9 mouse cellular contexts compared by ENCODE assay signal in genomic region chr5:134393624-134394023, GRCm38 (mm10).
A peak's percentile ranks its signal among the peaks of the same experiment; 100 is the strongest.
DNase-seq lines count a peak whose midpoint lies in the region; ATAC-seq and TF ChIP-seq lines count a peak whose summit lies in the region.
"Had no signal": no experiment of that assay in that cellular context is flagged by ENCODE, and none has a peak within 500 bp of the region (broad histone marks: within the 10 kb centered on the region; RNA-seq: fewer than 3 reads in every experiment).

No protein-coding gene starts in this region.

- H3K4me3 ChIP-seq in heart, embryonic 12.5 days: no peak overlapping the region
- H3K4me3 ChIP-seq in limb, embryonic 11.5 days (ENCODE audit: low read depth, low read length): no peak overlapping the region
- H3K4me3 ChIP-seq in midbrain, postnatal 0 days (ENCODE audit: low read depth, low read length): no peak overlapping the region
- H3K4me3 ChIP-seq: midbrain, embryonic 10.5 days had no signal

- ATAC-seq in heart, embryonic 12.5 days (ENCODE audit: insufficient number of reproducible peaks, low FRiP score): peak; percentile 53
- ATAC-seq in limb, embryonic 11.5 days (ENCODE audit: insufficient number of reproducible peaks, low FRiP score, low TSS enrichment, low read depth): no peak
- ATAC-seq in megakaryocyte progenitor cell, adult 5-6 weeks (replicated peaks; ENCODE audit: poor library complexity): peak; percentile 56
- ATAC-seq in midbrain, postnatal 0 days (ENCODE audit: low FRiP score): no peak

- H3K27me3 ChIP-seq in heart, embryonic 12.5 days (replicated peaks): no peaks in the 10 kb centered on the region
- no peaks in the 10 kb centered on the region for H3K27me3 ChIP-seq in limb, embryonic 11.5 days (ENCODE audit: control insufficient read depth, insufficient read depth, low read length)
- no peaks in the 10 kb centered on the region for H3K27me3 ChIP-seq in midbrain, postnatal 0 days (ENCODE audit: insufficient read depth, low read length)

- peak overlapping the region; percentile 87 for H3K27ac ChIP-seq in heart, embryonic 12.5 days (ENCODE audit: poor library complexity, severe bottlenecking)
- H3K27ac ChIP-seq in limb, embryonic 11.5 days (replicated peaks; ENCODE audit: low read depth, low read length): peak overlapping the region; percentile 86; the same call in 1 of the 2 replicates
- H3K27ac ChIP-seq in midbrain, postnatal 0 days (ENCODE audit: low read depth, low read length): no peak overlapping the region
- H3K27ac ChIP-seq: midbrain, embryonic 10.5 days had no signal

- peaks cover 45% of the 10 kb centered on the region for H3K4me1 ChIP-seq in heart, embryonic 12.5 days (replicated peaks)
- no peaks in the 10 kb centered on the region; the same call in 1 of the 2 replicates for H3K4me1 ChIP-seq in limb, embryonic 11.5 days (ENCODE audit: control insufficient read depth, insufficient read depth, low read length)
- no peaks in the 10 kb centered on the region for H3K4me1 ChIP-seq in midbrain, postnatal 0 days (ENCODE audit: insufficient read depth, low read length)
- H3K4me1 ChIP-seq: midbrain, embryonic 10.5 days had no signal

- peaks cover 75% of the 10 kb centered on the region for H3K36me3 ChIP-seq in heart, embryonic 12.5 days
- H3K36me3 ChIP-seq in limb, embryonic 11.5 days (ENCODE audit: control insufficient read depth, insufficient read depth, low read length): peaks cover 34% of the 10 kb centered on the region; the same call in 1 of the 2 replicates
- peaks cover 53% of the 10 kb centered on the region for H3K36me3 ChIP-seq in midbrain, postnatal 0 days (ENCODE audit: insufficient read depth, low read length)
- H3K36me3 ChIP-seq: midbrain, embryonic 10.5 days had no signal

- no peak overlapping the region for H3K4me2 ChIP-seq in heart, embryonic 12.5 days
- no peak overlapping the region for H3K4me2 ChIP-seq in limb, embryonic 11.5 days (ENCODE audit: low read depth, severe bottlenecking)
- no peak overlapping the region for H3K4me2 ChIP-seq in midbrain, postnatal 0 days (ENCODE audit: low read depth, low read length, poor library complexity, severe bottlenecking)

- peak; percentile 44 to 67 for DNase-seq in spleen, postnatal 4 days (ENCODE audit: low spot score in 2 of 2)
- no peak for DNase-seq in spleen, postnatal 36 days (ENCODE audit: low spot score in 2 of 2)
- no peak for DNase-seq in limb, embryonic 11.5 days (ENCODE audit: low spot score)
- no peak for DNase-seq in midbrain, postnatal 0 days (ENCODE audit: low spot score)
- no peak for DNase-seq in right cerebral cortex, postnatal 4 days
- DNase-seq in Muller cell, postnatal 12 days (ENCODE audit: inconsistent ontology term): no peak

- TF ChIP-seq CTCF in midbrain, postnatal 0 days (IDR thresholded peaks at IDR 0.05): no peak

- H3K9me3 ChIP-seq in heart, embryonic 12.5 days (replicated peaks): no peaks in the 10 kb centered on the region
- H3K9me3 ChIP-seq in limb, embryonic 11.5 days (ENCODE audit: control insufficient read depth, low read length): 0 out of 2 replicates have a peak, but pooled peaks cover 3% of the 10 kb centered on the region
- H3K9me3 ChIP-seq in midbrain, postnatal 0 days (ENCODE audit: low read length): no peaks in the 10 kb centered on the region
- H3K9me3 ChIP-seq: midbrain, embryonic 10.5 days had no signal

- 64% methylated on average over 6 of the region's 6 CpGs for WGBS in heart, embryonic 12.5 days
- 77% methylated on average over 6 of the region's 6 CpGs for WGBS in limb, embryonic 11.5 days
- WGBS in midbrain, postnatal 0 days: 83% methylated on average over 6 of the region's 6 CpGs

- H3K9ac ChIP-seq in heart, embryonic 12.5 days: no peak overlapping the region
- no peak overlapping the region for H3K9ac ChIP-seq in limb, embryonic 11.5 days (ENCODE audit: low read length)
- no peak overlapping the region for H3K9ac ChIP-seq in midbrain, postnatal 0 days (replicated peaks; ENCODE audit: low read length, poor library complexity, severe bottlenecking)

Comparison
In these comparisons a context has a peak if more than half of its experiments do, and no peak if none do; other contexts are left out.
1. DNase-seq: peak in spleen, postnatal 4 days (2 of 2); none in spleen, postnatal 36 days (0 of 2), limb, embryonic 11.5 days (single experiment), midbrain, postnatal 0 days (single experiment), right cerebral cortex, postnatal 4 days (single experiment) and Muller cell, postnatal 12 days (single experiment).
2. ATAC-seq: peak in heart, embryonic 12.5 days (single experiment) and megakaryocyte progenitor cell, adult 5-6 weeks (single experiment); none in limb, embryonic 11.5 days (single experiment) and midbrain, postnatal 0 days (single experiment).